Mouse (Mus musculus) liver, embryonic 16.5 days (tissue): ENCODE data around the gene Stag1. TPM values are rescaled to one million over a fixed set of nuclear protein-coding genes. Genes with fewer than 3 reads are reported as not detected.

Experiments used
- ATAC-seq: fragments of 200-750 bp; cut with Nextera tagmentation; 2 replicates; pipeline ENCODE4 v1.8.0; 2017; ENCODE audit warnings: low read depth, mild to moderate bottlenecking, moderate number of reproducible peaks, moderate library complexity
- H3K27ac ChIP-seq: fragments of 300-500 bp; sonication (generic); 2 replicates; pipeline ENCODE4 v1.5.1; 2014; ENCODE audit warnings: mild to moderate bottlenecking, low read length
- H3K27me3 ChIP-seq: fragments of 300-500 bp; sonication (generic); 2 replicates; pipeline ENCODE4 v1.6.1; 2014; ENCODE audit warnings: low read depth, low read length, mixed read lengths; ENCODE audit not compliant: control insufficient read depth, insufficient read depth
- H3K36me3 ChIP-seq: fragments of 300-500 bp; sonication (generic); 2 replicates; pipeline ENCODE4 v1.6.1; 2014; ENCODE audit warnings: mild to moderate bottlenecking; ENCODE audit not compliant: control insufficient read depth, insufficient read depth
- H3K4me1 ChIP-seq: fragments of 300-500 bp; sonication (generic); 2 replicates; pipeline ENCODE4 v1.6.1; 2014; ENCODE audit warnings: low read depth, low read length, mixed read lengths; ENCODE audit not compliant: control insufficient read depth
- H3K4me2 ChIP-seq: fragments of 300-500 bp; sonication (generic); 2 replicates; pipeline ENCODE4 v1.6.1; 2014; ENCODE audit warnings: low read depth, low read length, mixed read lengths
- H3K4me3 ChIP-seq: fragments of 300-500 bp; sonication (generic); 2 replicates; pipeline ENCODE4 v1.5.1; 2014; ENCODE audit warnings: low read depth, mild to moderate bottlenecking, low read length
- H3K9ac ChIP-seq: fragments of 300-500 bp; sonication (generic); 2 replicates; pipeline ENCODE4 v1.6.1; 2014; ENCODE audit warnings: low read depth, low read length
- H3K9me3 ChIP-seq: fragments of 300-500 bp; sonication (generic); replicated peaks from 2 replicates; pipeline ENCODE4 v1.6.1; 2016; ENCODE audit warnings: low read length; ENCODE audit not compliant: control insufficient read depth
- WGBS: fragments of 180-500 bp; shearing (Covaris S2); extraction: QIAGEN DNeasy Blood & Tissue Kit; methylation state at CpG from one replicate; pipeline ENCODE4 v1.1.7; 2014; ENCODE audit not compliant: insufficient replicate concordance; 5-methylcytosine and 5-hydroxymethylcytosine counted together
- polyA plus RNA-seq: library from polyadenylated mRNA; unstranded; fragments of >200 nt; fragmentation: Nextera tagmentation; extraction: Ambion mirVana; gene quantifications from 2 replicates; pipeline ENCODE4 v1.2.1, GENCODE M21; 2015

Stag1 gene
- 13.9 and 15.1 TPM in 2 replicates for polyA plus RNA-seq

DNA sequence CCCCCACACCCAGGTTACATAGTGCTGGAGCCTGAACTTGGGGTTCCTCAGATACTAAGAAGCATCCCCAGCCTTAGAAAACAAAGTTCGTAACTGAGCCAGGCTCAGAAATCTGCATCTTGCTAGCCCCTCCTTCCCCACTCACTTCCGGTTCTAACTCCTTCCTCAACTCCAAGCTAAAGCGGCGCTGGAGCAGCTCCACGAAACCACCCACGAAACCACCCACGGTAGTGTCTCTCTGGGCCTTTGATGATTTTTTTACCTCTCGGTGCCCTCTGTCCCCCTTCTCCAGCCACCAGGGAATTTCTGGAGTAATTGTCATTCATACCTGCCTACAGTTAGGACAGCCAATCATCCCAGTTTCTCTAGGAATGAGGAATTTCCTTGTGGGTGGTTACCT is at the start of gene Stag1:
Stag1 (plus strand) TSS at position 253 of the 400 bp plus-strand sequence.
- Histone ChIP-seq H3K27ac (no peak within 1 kb of the TSS), H3K4me2 (no peak within 1 kb of the TSS), H3K36me3 (no peaks in the 10 kb centered on the region), H3K27me3 (no peaks in the 10 kb centered on the region), H3K9me3 (no peaks in the 10 kb centered on the region), H3K9ac (no peak within 1 kb of the TSS), H3K4me1 (no peaks in the 10 kb centered on the region; the same call in 1 of the 2 replicates), H3K4me3 (no peak within 1 kb of the TSS)
- ATAC-seq = no peak
- WGBS = 64% methylated on average over 8 of the region's 8 CpGs

DNA sequence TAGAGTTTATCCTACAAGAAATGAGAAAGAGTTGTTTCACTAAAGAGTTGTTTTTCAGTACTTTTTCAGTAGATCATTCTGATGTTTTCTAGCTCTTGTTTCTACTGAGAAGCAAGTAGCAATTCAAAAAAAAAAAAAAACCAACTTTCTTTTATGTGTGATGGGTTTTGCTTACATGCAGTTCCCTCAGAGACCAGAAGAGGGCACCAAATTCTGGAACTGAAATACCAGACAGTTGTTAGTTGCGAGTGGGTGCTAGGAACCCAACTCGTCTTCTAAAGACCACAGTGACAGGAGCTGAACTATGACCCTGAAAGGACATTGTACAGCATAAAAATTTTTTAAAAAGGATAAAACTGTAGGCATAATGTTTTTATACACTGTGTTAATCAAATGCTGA is 49.3 kb upstream of the Stag1 start:
- H3K4me3 ChIP-seq = no peak overlapping the region
- H3K27ac ChIP-seq = no peak overlapping the region
- 77% methylated on average over 2 of the region's 2 CpGs for WGBS
- peaks cover 16% of the 10 kb centered on the region for H3K4me1 ChIP-seq
- ATAC-seq = no peak
- H3K4me2 ChIP-seq = no peak overlapping the region
- no peak overlapping the region for H3K9ac ChIP-seq
- H3K9me3 ChIP-seq = peaks cover 2% of the 10 kb centered on the region; the same call in 1 of the 2 replicates
- H3K27me3 ChIP-seq = no peaks in the 10 kb centered on the region
- H3K36me3 ChIP-seq = no peaks in the 10 kb centered on the region

DNA sequence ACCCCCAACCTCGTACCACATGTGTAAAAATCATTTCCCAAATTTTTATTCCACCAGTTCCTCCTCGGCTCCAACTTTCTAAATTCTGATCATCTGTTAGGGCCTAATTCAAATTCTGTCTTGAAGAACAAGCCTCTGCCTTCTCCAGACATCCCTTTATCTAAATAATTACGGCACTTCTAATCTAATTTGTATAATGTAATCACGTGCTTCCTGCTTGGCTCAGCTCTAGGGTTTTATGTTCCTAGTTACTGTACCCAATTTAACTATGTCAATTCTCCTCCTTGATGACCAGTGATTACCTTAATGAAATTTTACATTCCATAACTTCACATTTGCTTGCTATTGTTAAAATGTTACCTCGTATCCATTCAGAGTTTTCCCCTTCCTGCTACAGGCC is 41.9 kb upstream of the Stag1 start:
- no peak overlapping the region for H3K4me3 ChIP-seq
- no peaks in the 10 kb centered on the region for H3K27me3 ChIP-seq
- no peaks in the 10 kb centered on the region for H3K36me3 ChIP-seq
- H3K4me2 ChIP-seq = no peak overlapping the region
- no peaks in the 10 kb centered on the region for H3K4me1 ChIP-seq
- no peak for ATAC-seq
- 66% methylated on average over 5 of the region's 5 CpGs for WGBS
- H3K9ac ChIP-seq = no peak overlapping the region
- H3K27ac ChIP-seq = no peak overlapping the region
- H3K9me3 ChIP-seq = no peaks in the 10 kb centered on the region

- Histone ChIP-seq H3K4me3 (no peak overlapping the region), H3K4me2 (no peak overlapping the region)
Measured at GRCm38 (mm10) chr9:100558023-100558573, 39.5 kb upstream of the Stag1 start.

DNA sequence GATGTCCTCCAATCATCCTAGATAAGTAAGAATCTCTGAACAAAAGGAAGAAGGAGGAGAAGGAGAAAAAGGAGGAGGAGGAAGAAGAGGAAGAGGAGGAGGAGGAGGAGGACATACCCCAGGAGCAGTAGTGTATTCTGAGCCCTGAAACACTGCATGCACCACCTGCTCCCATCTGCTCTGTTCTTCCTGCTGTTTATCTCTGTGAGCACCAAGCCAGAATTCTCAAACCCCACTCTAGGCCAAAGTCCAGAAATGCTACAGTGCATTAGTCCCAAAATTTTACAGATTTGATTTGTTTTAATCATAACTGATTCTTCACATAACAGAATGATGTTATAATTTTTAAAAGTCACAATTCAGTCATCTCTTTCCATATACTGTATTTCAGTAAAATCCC is 38.6 kb upstream of the Stag1 start:
- Histone ChIP-seq H3K4me1 (no peaks in the 10 kb centered on the region), H3K9ac (no peak overlapping the region), H3K4me3 (no peak overlapping the region), H3K9me3 (no peaks in the 10 kb centered on the region), H3K27me3 (no peaks in the 10 kb centered on the region), H3K36me3 (no peaks in the 10 kb centered on the region), H3K27ac (no peak overlapping the region), H3K4me2 (no peak overlapping the region)
- no peak for ATAC-seq

More at GRCm38 (mm10) chr9:100558023-100558573, 39.5 kb upstream of the Stag1 start:
- no peak for ATAC-seq
- no peak overlapping the region for H3K27ac ChIP-seq
- H3K36me3 ChIP-seq = no peaks in the 10 kb centered on the region
- WGBS = 59% methylated on average over 4 of the region's 4 CpGs
- no peaks in the 10 kb centered on the region for H3K9me3 ChIP-seq
- no peaks in the 10 kb centered on the region for H3K4me1 ChIP-seq
- no peaks in the 10 kb centered on the region for H3K27me3 ChIP-seq
- no peak overlapping the region for H3K9ac ChIP-seq

GRCm38 (mm10) chr9:100560251-100560890 is 37.2 kb upstream of the Stag1 start:
- 72% methylated on average over 10 of the region's 10 CpGs for WGBS
- H3K4me1 ChIP-seq = no peaks in the 10 kb centered on the region
- no peaks in the 10 kb centered on the region for H3K9me3 ChIP-seq
- no peak for ATAC-seq
- no peak overlapping the region for H3K4me2 ChIP-seq
- H3K4me3 ChIP-seq = no peak overlapping the region
- H3K27ac ChIP-seq = no peak overlapping the region
- H3K27me3 ChIP-seq = no peaks in the 10 kb centered on the region
- no peak overlapping the region for H3K9ac ChIP-seq
- no peaks in the 10 kb centered on the region for H3K36me3 ChIP-seq

DNA sequence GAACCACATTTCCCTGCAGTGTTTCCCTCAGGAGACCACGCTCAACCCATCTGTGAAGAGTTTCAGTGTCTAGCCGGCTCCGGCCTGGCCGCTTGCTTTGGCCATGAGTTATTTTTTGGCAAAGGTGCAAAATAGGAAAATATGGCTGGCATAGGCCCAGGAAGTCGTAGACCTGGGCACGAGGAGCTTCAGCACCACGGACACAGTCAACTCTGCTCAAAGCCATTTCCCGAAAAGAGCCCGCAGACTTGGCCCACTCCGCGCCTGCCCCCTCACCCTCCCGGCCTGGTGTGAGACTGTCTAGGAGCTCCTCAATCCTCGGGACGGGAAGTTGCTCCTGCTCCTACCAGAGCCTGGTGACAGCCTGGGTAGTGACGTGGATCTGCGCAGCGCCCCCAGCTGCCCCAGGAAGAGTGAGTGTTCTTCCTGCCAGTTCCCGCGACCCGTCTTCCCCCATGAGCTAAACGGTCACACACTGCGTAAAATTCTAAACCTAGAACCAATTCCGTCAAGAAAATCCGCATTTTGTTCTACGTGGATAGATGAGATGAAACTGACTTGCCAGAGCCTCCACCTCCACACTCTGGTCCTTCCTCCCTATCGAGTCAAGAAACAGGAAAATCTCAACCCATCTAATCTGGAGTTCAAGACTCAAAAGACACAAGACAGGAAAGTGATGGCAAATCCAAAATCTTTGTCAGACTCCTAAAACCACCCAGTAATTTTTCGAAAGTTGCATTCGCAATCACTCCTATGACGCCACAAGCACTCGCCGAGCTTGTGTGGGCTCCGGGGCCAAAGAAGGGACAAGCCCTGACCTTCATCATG is 27.6 kb upstream of the Stag1 start:
- WGBS = 7% methylated on average over 32 of the region's 32 CpGs
- Histone ChIP-seq H3K27me3 (peaks cover 20% of the 10 kb centered on the region), H3K9me3 (no peaks in the 10 kb centered on the region), H3K9ac (no peak overlapping the region; the same call in 1 of the 2 replicates), H3K4me2 (peak overlapping the region; percentile 69), H3K4me1 (peaks cover 2% of the 10 kb centered on the region; the same call in 1 of the 2 replicates), H3K4me3 (peak overlapping the region; percentile 52), H3K36me3 (no peaks in the 10 kb centered on the region), H3K27ac (no peak overlapping the region)
- peak; percentile 47; the same call in 1 of the 2 replicates for ATAC-seq

GRCm38 (mm10) chr9:100570626-100571233 is 26.9 kb upstream of the Stag1 start, which contains the start of gene Slc35g2:
Gene Slc35g2 (minus strand): TSS chr9:100571090.
- under 1% methylated on average over 53 of the region's 55 CpGs for WGBS
- Histone ChIP-seq H3K27me3 (peaks cover 20% of the 10 kb centered on the region), H3K4me3 (peak within 1 kb of the TSS; percentile 52), H3K4me1 (peaks cover 2% of the 10 kb centered on the region; the same call in 1 of the 2 replicates), H3K36me3 (no peaks in the 10 kb centered on the region), H3K9ac (peak within 1 kb of the TSS; percentile 3; the same call in 1 of the 2 replicates), H3K4me2 (peak within 1 kb of the TSS; percentile 69), H3K9me3 (no peaks in the 10 kb centered on the region), H3K27ac (no peak within 1 kb of the TSS)
- ATAC-seq = peak; percentile 30; the same call in 1 of the 2 replicates
